Mouse (Mus musculus): ENCODE data around the gene Pear1. TPM values are rescaled to one million over a fixed set of nuclear protein-coding genes. Genes with fewer than 3 reads are reported as not detected.

The Pear1 gene
- total RNA-seq, 2 experiments from 2014 or later = 40.3 to 42.5 TPM

GRCm38 (mm10) chr3:87733984-87734761, 89.9 kb downstream of the Pear1 start:
- no peak for DNase-seq (ENCODE audit: low spot score in 2 of 2)

DNA sequence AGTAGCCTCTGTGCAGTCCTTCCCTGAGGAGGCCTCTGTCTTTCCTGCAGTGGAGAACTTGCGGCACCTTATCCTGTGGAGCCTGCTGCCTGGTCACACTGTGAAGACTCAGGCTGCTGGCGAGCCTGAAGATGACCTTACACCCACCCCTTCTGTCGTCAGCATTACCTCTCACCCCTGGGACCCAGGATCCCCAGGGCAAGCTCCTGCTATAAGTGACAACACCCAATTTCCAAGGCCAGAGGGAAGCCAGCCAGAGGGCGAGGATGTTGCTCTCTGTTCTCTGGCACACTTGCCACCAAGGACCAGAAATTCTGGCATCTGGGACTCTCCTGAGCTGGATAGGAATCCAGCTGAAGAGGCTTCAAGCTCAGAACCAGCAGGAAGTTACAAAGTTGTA, 91.0 kb downstream of the Pear1 start:
- no peak for DNase-seq (ENCODE audit: low spot score in 2 of 2)

DNA sequence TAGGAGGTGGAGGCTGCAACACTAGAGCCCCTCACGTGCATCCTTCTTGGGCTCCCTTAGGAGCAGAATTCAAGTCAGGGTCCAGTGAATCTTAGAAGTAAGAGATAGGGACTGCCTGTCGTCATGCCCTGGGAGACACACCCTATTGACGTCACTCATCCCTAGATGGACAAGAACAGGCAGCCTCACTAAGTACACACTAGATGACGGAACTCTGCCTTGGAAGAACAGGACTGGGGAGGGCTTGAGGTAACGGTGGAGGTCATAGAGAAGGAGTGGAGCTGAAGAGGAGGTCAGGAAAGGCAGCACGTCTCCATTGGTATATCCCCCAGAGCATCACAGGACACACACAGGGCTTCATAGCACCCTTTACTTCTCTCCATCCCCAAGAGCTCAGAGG, 95.4 kb downstream of the Pear1 start:
- no peak for DNase-seq (ENCODE audit: low spot score in 2 of 2)

- no peak for DNase-seq (ENCODE audit: low spot score in 2 of 2)
Observed at GRCm38 (mm10) chr3:87726191-87726590, 97.9 kb downstream of the Pear1 start.

DNA sequence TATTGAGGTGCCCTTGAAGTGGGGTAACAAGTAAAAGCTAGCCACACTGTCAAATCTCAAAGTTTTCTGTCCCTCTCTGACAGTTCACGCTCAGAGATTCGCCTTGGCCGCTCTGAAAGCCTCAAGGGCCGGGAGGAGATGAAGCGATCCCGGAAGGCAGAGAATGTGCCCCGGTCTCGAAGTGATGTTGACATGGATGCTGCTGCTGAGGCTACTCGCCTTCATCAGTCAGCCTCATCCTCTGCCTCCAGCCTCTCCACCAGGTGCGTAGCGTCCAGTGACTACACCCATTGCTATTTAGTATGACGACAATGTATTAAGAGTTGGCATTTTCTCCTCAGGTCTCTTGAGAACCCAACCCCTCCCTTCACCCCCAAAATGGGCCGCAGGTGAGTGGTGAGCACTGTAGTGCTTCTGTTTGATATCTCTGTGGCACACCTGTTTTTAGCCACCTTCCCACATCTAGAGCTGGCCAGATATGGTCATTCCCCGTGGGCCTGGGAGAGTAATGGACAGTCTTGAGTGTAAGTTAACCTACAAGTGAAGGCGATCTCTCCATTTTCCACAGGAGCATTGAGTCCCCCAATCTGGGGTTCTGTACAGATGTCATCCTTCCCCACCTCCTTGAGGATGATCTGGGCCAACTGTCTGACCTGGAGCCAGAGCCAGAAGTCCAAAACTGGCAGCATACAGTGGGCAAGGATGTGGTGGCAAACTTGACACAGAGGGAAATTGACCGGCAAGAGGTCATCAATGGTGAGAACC, 98.5 kb downstream of the Pear1 start:
- DNase-seq (ENCODE audit: low spot score in 2 of 2) = no peak

DNA sequence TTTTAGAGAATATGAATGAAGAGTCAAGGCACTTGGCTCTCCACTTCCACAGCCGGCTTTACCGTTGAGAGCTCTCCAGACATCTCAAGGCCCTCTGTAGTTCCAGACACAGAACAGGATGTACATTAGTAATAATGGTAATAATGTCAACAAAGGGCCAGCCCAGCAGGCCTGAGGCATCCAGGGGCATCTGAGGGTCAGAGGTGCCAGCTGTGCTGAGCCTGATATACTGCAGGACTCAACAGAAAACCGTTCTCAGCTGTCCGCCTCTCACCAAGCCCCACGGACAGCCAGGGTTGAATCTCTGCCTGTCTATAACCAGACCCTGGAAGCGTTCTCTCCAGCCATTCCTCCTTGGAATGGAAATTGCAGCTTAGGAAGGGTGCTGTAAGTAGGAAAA, 99.5 kb downstream of the Pear1 start:
- DNase-seq (ENCODE audit: low spot score in 2 of 2) = no peak

- no peak for DNase-seq (ENCODE audit: low spot score in 2 of 2)
Observed at GRCm38 (mm10) chr3:87718525-87718924, 105.6 kb downstream of the Pear1 start.

Other genes starting within 250 kb of the Pear1 start
- 10 to 100 TPM; 43.7 to 44.7 TPM for gene Arhgef11, start 206.7 kb downstream of the Pear1 start, total RNA-seq (2021)
- gene Lrrc71, start 75.7 kb downstream of the Pear1 start, total RNA-seq (2021) = 1 to 10 TPM in 1 of 2 experiments, under 1 TPM in 1; 0.78 to 1.5 TPM
- 10 to 100 TPM; 14.6 to 26.4 TPM for gene Ntrk1, start 29.1 kb downstream of the Pear1 start, total RNA-seq (2021)
- 1 to 10 TPM; 2.1 to 5.8 TPM for gene Insrr, start 27.4 kb downstream of the Pear1 start, total RNA-seq (2021)
- gene Sh2d2a, start 22.4 kb upstream of the Pear1 start, total RNA-seq (2021) = under 1 TPM; 0.25 to 0.51 TPM
- 10 to 100 TPM; 67.0 to 74.2 TPM for gene Prcc, start 61.3 kb upstream of the Pear1 start, total RNA-seq (2021)
- gene Hdgf, start 82.0 kb upstream of the Pear1 start, total RNA-seq (2021) = 100 to 1,000 TPM; 205 to 213 TPM
- 100 to 1,000 TPM; 135 to 138 TPM for gene Mrpl24, start 95.2 kb upstream of the Pear1 start, total RNA-seq (2021)
- gene Isg20l2, start 106.0 kb upstream of the Pear1 start, total RNA-seq (2021) = 10 to 100 TPM; 31.0 to 33.5 TPM
- 10 to 100 TPM; 21.9 to 24.9 TPM for gene Rrnad1, start 106.4 kb upstream of the Pear1 start, total RNA-seq (2021)
- 1 to 10 TPM; 1.7 to 2.0 TPM for gene Crabp2, start 124.4 kb upstream of the Pear1 start, total RNA-seq (2021)
- 10 to 100 TPM; 16.2 to 24.3 TPM for gene Nes, start 146.8 kb upstream of the Pear1 start, total RNA-seq (2021)
- 10 to 100 TPM; 29.2 to 30.6 TPM for gene Bcan, start 175.9 kb upstream of the Pear1 start, total RNA-seq (2021)
- gene Hapln2, start 203.3 kb upstream of the Pear1 start, total RNA-seq (2021) = not detected
- gene Gpatch4, start 218.8 kb upstream of the Pear1 start, total RNA-seq (2021) = 10 to 100 TPM; 15.4 to 16.1 TPM
- gene Naxe, start 234.2 kb upstream of the Pear1 start, total RNA-seq (2021) = 100 to 1,000 TPM; 124 to 126 TPM